Mouse (Mus musculus) spleen, postnatal 14 days (tissue): ENCODE data around the gene Idh3a.

ENCODE experiments used
- DNase-seq, 2 experiments: peaks; one replicate each; pipeline ENCODE4 v3.0.0; 2021 to 2022; ENCODE audit warnings: low spot score in 2 of 2

Gene Idh3a

DNA sequence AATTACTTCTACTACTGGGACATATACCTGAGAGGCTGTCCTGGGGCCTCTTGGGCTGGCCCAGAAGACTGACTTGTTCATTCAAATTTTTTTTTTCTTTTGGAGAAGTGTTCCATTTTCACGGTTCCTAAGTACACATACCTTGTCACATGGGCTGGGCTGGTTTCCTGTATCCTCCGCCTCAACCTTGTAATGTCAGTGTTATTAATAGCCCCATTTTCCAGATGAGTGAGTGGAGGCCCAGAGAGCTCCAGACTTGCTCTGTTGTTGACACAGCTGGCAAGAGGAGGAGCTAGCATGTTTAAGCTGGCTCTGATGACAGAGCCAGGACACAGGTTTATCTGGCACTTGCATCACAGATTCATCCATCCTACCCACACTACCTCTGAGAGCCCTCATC is 61.3 kb downstream of the Idh3a start:
- no peak for DNase-seq

DNA sequence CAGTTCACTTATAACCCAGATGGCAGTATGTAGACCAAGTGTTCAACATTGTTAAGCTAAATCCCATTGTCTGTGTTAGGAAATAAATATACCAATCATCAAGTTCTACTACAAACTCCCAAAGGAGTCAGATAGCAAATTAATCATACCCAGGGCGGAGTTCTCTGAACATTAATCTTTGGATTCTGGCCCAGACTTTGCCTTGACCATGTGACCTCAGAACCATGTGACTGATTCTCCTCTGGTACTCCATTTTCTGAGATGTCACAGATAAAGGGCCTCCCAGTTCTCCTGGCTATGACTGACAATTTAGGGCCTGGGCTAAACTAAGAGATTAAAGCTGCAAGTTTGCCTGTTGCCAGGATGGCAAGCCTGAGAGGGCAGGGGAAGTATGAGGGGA is 63.2 kb downstream of the Idh3a start:
- no peak for DNase-seq

DNA sequence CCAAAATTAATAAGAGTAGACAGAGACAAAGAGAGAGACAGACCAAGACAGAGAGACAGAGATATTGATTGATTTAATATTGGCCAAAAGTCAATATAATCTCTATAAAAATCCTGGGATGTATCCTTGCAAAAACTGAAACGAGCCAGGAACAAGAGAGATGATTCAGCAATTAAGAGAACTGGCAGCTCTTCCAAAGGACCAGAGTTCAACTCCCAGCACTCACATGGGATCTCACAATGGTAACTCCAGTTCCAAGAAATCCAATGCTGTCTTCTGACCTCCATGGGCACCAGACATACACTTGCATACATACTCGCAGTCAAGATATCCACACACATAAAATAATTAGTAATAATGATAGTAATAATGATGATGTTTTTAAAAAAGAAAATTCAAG is 66.6 kb downstream of the Idh3a start:
- no peak for DNase-seq
